Mouse (Mus musculus) midbrain, embryonic 10.5 days (tissue): ENCODE data around the gene Mlh1. TPM values are rescaled to one million over a fixed set of nuclear protein-coding genes. Genes with fewer than 3 reads are reported as not detected.

Experiments used
- polyA plus RNA-seq: library from polyadenylated mRNA; unstranded; fragments of >200 nt; fragmentation: Nextera tagmentation; extraction: Ambion mirVana; gene quantifications from 2 replicates; pipeline ENCODE4 v1.2.1, GENCODE M21; 2016

Gene Mlh1
- polyA plus RNA-seq, 1 experiment from 2014 or later = 54.3 TPM

Other genes starting within 250 kb of the Mlh1 start
- 0.89 and 1.0 TPM in 2 replicates for gene Ccrl2, start 214.3 kb downstream of the Mlh1 start, polyA plus RNA-seq
- 39.5 and 39.8 TPM in 2 replicates for gene Lrrfip2, start 154.2 kb downstream of the Mlh1 start, polyA plus RNA-seq
- gene Epm2aip1, start 138 bp upstream of the Mlh1 start, polyA plus RNA-seq = 25.3 and 30.4 TPM in 2 replicates
- 0.05 and 0.39 TPM in 2 replicates for gene Trank1, start 39.9 kb upstream of the Mlh1 start, polyA plus RNA-seq
- gene Dclk3, start 167.3 kb upstream of the Mlh1 start, polyA plus RNA-seq = 0.15 and 0.21 TPM in 2 replicates